Mouse (Mus musculus) left cerebral cortex, adult 2 months (tissue): Measurements from ENCODE around the gene Ano1. TPM values are rescaled to one million over a fixed set of nuclear protein-coding genes. Genes with fewer than 3 reads are reported as not detected.

Experiments used
- DNase-seq, 2 experiments: peaks; one replicate each; pipeline ENCODE4 v3.0.0; 2021 to 2022; ENCODE audit warnings: low spot score in 2 of 2, mixed read lengths in 1 of 2; ENCODE audit errors: extremely low spot score in 1 of 2
- H3K27ac ChIP-seq: fragments of 200-600 bp; 2 replicates; pipeline ENCODE4 v1.8.1; 2022
- H3K4me3 ChIP-seq: fragments of 200-600 bp; 2 replicates; pipeline ENCODE4 v1.8.1; 2022
- CTCF ChIP-seq: fragments of 200-600 bp; IDR thresholded peaks from 2 replicates; pipeline ENCODE4 v1.8.1; 2022; ENCODE audit warnings: antibody characterized with exemption, mild to moderate bottlenecking, moderate library complexity
- intact Hi-C: fragments of 180-260 bp; cut with DNase I; formaldehyde crosslinking; loops from one replicate; pipeline ENCODE4 v1.15.1; 2025
- total RNA-seq, 2 experiments: library from RNA; stranded (reverse); gene quantifications; 2 replicates each; pipeline ENCODE4 v1.2.3; 2021

Ano1 gene
- total RNA-seq, 2 experiments from 2014 or later: 2.2 to 4.5 TPM

- intact Hi-C loops: loop anchor here (1.0 to 2.0 kb wide), 2 partner anchors 189 to 310 kb away; partner anchors contain the start of gene Fgf15
- TF ChIP-seq CTCF: peak; percentile 80
- no peak overlapping the region for H3K27ac ChIP-seq
- peak; percentile 55 to 70 for DNase-seq
- H3K4me3 ChIP-seq: no peak overlapping the region
Observed at GRCm38 (mm10) chr7:144587291-144587690, 164.5 kb downstream of the Ano1 start.

- peak; percentile 53 to 71 for DNase-seq
- peak; percentile 90 for TF ChIP-seq CTCF
- intact Hi-C loops: loop anchor here (2.0 kb wide), 1 partner anchor 311 kb away; the partner anchor contains the start of gene Fgf15
- Histone ChIP-seq H3K27ac (no peak overlapping the region), H3K4me3 (no peak overlapping the region)
Observed at GRCm38 (mm10) chr7:144585648-144586047, 166.1 kb downstream of the Ano1 start.

- intact Hi-C loops: loop anchor here (2.0 to 5.0 kb wide), 2 partner anchors 31 to 506 kb away; partner anchors contain the start of gene Ppfia1
Observed at GRCm38 (mm10) chr7:144583619-144584018, 168.2 kb downstream of the Ano1 start.

GRCm38 (mm10) chr7:144582284-144582980 lies 169.3 kb downstream of the Ano1 start, which contains the start of gene Fadd:
TSS of gene Fadd (minus strand) at chr7:144582463.
- peak; percentile 89 for DNase-seq
- intact Hi-C loops: loop anchor here (2.0 to 5.0 kb wide), 2 partner anchors 30 to 505 kb away; partner anchors contain the start of gene Ppfia1
- no peak for TF ChIP-seq CTCF
- Histone ChIP-seq H3K4me3 (peak within 1 kb of the TSS; percentile 60), H3K27ac (peak within 1 kb of the TSS; percentile 75)

More at GRCm38 (mm10) chr7:144583619-144584018, 168.2 kb downstream of the Ano1 start:
- peak; percentile 54 for TF ChIP-seq CTCF
- peak in 1 of 2 experiments; percentile 36 for DNase-seq
- no peak overlapping the region for H3K27ac ChIP-seq
- no peak overlapping the region for H3K4me3 ChIP-seq

GRCm38 (mm10) chr7:144581559-144582283 lies 170.1 kb downstream of the Ano1 start:
- TF ChIP-seq CTCF: peak; percentile 55
- intact Hi-C loops: loop anchor here (2.0 to 5.0 kb wide), 2 partner anchors 29 to 504 kb away; partner anchors contain the start of gene Ppfia1
- peak; percentile 42 to 55 for DNase-seq
- Histone ChIP-seq H3K27ac (peak overlapping the region; percentile 75), H3K4me3 (peak overlapping the region; percentile 60)

GRCm38 (mm10) chr7:144577876-144578275 lies 173.9 kb downstream of the Ano1 start:
- Histone ChIP-seq H3K4me3 (no peak overlapping the region), H3K27ac (0 out of 2 replicates have a peak overlapping the region, but pooled peaks have one; percentile 18)
- peak in 1 of 2 experiments; percentile 29 for DNase-seq
- intact Hi-C loops: no loop called here
- no peak for TF ChIP-seq CTCF

- Histone ChIP-seq H3K27ac (no peak overlapping the region), H3K4me3 (no peak overlapping the region)
- TF ChIP-seq CTCF: no peak
- intact Hi-C loops: no loop called here
- no peak for DNase-seq
Observed at GRCm38 (mm10) chr7:144572234-144572633, 179.5 kb downstream of the Ano1 start.

- intact Hi-C loops: no loop called here
- DNase-seq: no peak
- H3K27ac ChIP-seq: no peak overlapping the region
- no peak for TF ChIP-seq CTCF
- H3K4me3 ChIP-seq: no peak overlapping the region
Observed at GRCm38 (mm10) chr7:144571598-144571997, 180.2 kb downstream of the Ano1 start.

- TF ChIP-seq CTCF: no peak
- no peak overlapping the region for H3K4me3 ChIP-seq
- intact Hi-C loops: no loop called here
- no peak overlapping the region for H3K27ac ChIP-seq
- DNase-seq: no peak
Observed at GRCm38 (mm10) chr7:144569428-144569827, 182.3 kb downstream of the Ano1 start.

GRCm38 (mm10) chr7:144568091-144568490 lies 183.7 kb downstream of the Ano1 start:
- no peak for DNase-seq
- intact Hi-C loops: no loop called here
- no peak overlapping the region for H3K4me3 ChIP-seq
- no peak for TF ChIP-seq CTCF
- no peak overlapping the region for H3K27ac ChIP-seq

- no peak for TF ChIP-seq CTCF
- no peak overlapping the region for H3K4me3 ChIP-seq
- H3K27ac ChIP-seq: no peak overlapping the region
Observed at GRCm38 (mm10) chr7:144566921-144567682, 184.7 kb downstream of the Ano1 start.

More at GRCm38 (mm10) chr7:144566921-144567682, 184.7 kb downstream of the Ano1 start:
- intact Hi-C loops: no loop called here
- no peak for DNase-seq
